Mouse (Mus musculus) E14TG2a.4 (cell line): ENCODE results near the gene Tbc1d1.

Source experiments
- CTCF ChIP-seq: conservative IDR thresholded peaks from 2 replicates; pipeline ENCODE4 v1.5.1; 2014; ENCODE audit warnings: low read length
- POU5F1 ChIP-seq: IDR thresholded peaks from 2 replicates; pipeline ENCODE4 v1.6.1; 2014; ENCODE audit warnings: low read length, borderline replicate concordance

GRCm38 (mm10) chr5:64295621-64296020 lies 139.5 kb downstream of the Tbc1d1 start:
- no peak for TF ChIP-seq CTCF
- TF ChIP-seq POU5F1 = no peak
